Mouse (Mus musculus) CH12.LX (cell line): ENCODE measurements at regions not wholly inside any gene's neighbourhood (a gene's known extent, or its start where the extent isn't known, plus 50 kb on each side); places are given as distances from the start of the nearest gene placed in this dataset.
A peak's percentile ranks its signal among the peaks of the same experiment; 100 is the strongest.

ENCODE experiments used
- DNase-seq: peaks from one replicate; pipeline ENCODE4 v3.0.0-alpha.2; 2013; ENCODE audit errors: extremely low read depth
- H3K27ac ChIP-seq: 2 replicates; pipeline ENCODE4 v1.5.1; 2012; ENCODE audit warnings: low read depth, mild to moderate bottlenecking, control low read depth, moderate library complexity; ENCODE audit not compliant: insufficient read depth
- H3K27me3 ChIP-seq: replicated peaks from 2 replicates; pipeline ENCODE3; 2012; ENCODE audit warnings: inconsistent platforms
- H3K36me3 ChIP-seq, 2 experiments: replicated peaks in 1 of 2; 2 replicates each; pipeline versions ENCODE3 to v1.6.1; 2012; ENCODE audit warnings: inconsistent platforms in 1 of 2, low read length in 1 of 2, mild to moderate bottlenecking in 1 of 2, mixed read lengths in 1 of 2, moderate library complexity in 1 of 2; ENCODE audit not compliant: control insufficient read depth in 1 of 2, insufficient read depth in 1 of 2
- H3K4me1 ChIP-seq, 2 experiments: 2 replicates each; pipeline ENCODE4 v1.6.1; 2012; ENCODE audit warnings: inconsistent platforms in 1 of 2, moderate library complexity in 1 of 2; ENCODE audit not compliant: insufficient read depth in 2 of 2, control insufficient read depth in 1 of 2
- H3K4me2 ChIP-seq: 2 replicates; pipeline ENCODE4 v1.6.1; 2012; ENCODE audit warnings: low read depth, mild to moderate bottlenecking, control low read depth; ENCODE audit not compliant: poor library complexity, insufficient read depth, severe bottlenecking
- H3K4me3 ChIP-seq, 3 experiments: fragments of 150-350 bp in 1 of 3; sonication (generic) in 1 of 3; replicated peaks in 1 of 3; 2 replicates each; pipeline versions ENCODE3 to v1.5.1; 2011 to 2012; ENCODE audit warnings: low read depth in 2 of 3, low read length in 2 of 3, mild to moderate bottlenecking in 2 of 3, moderate library complexity in 2 of 3, control low read depth in 1 of 3, improper control_type of control experiment in 1 of 3, inconsistent platforms in 1 of 3, mixed read lengths in 1 of 3; ENCODE audit not compliant: poor library complexity in 1 of 3
- H3K79me2 ChIP-seq: replicated peaks from 2 replicates; pipeline ENCODE4 v1.6.1; 2012; ENCODE audit warnings: mild to moderate bottlenecking, moderate library complexity; ENCODE audit not compliant: control insufficient read depth, poor library complexity, insufficient read depth, severe bottlenecking; ENCODE audit errors: extremely low read depth
- H3K9ac ChIP-seq: 2 replicates; pipeline ENCODE4 v1.6.1; 2012; ENCODE audit warnings: low read depth, mild to moderate bottlenecking, control low read depth, moderate library complexity; ENCODE audit not compliant: insufficient read depth
- H3K9me3 ChIP-seq: replicated peaks from 2 replicates; pipeline ENCODE3; 2012; ENCODE audit warnings: low read length, inconsistent platforms, mixed read lengths
- CHD2 ChIP-seq: IDR thresholded peaks from 2 replicates; pipeline ENCODE4 v1.6.1; 2011; ENCODE audit warnings: low read length, improper control_type of control experiment
- E2F4 ChIP-seq: IDR thresholded peaks from 2 replicates; pipeline ENCODE4 v1.6.1; 2011; ENCODE audit warnings: low read depth, low read length, improper control_type of control experiment; ENCODE audit not compliant: insufficient replicate concordance
- EP300 ChIP-seq: IDR thresholded peaks from 2 replicates; pipeline ENCODE4 v1.6.1; 2011; ENCODE audit warnings: low read length, improper control_type of control experiment
- ETS1 ChIP-seq: conservative IDR thresholded peaks from 2 replicates; pipeline ENCODE4 v1.6.1; 2012; ENCODE audit warnings: low read depth, mild to moderate bottlenecking, inconsistent platforms, low read length, improper control_type of control experiment, moderate library complexity
- GABPA ChIP-seq: IDR thresholded peaks from 2 replicates; pipeline ENCODE4 v1.6.1; 2012; ENCODE audit warnings: low read depth, low read length, improper control_type of control experiment, inconsistent platforms; ENCODE audit not compliant: insufficient replicate concordance
- HCFC1 ChIP-seq: IDR thresholded peaks from 2 replicates; pipeline ENCODE4 v1.6.1; 2012; ENCODE audit warnings: low read depth, mild to moderate bottlenecking, inconsistent platforms, low read length, improper control_type of control experiment
- IRF4 ChIP-seq: IDR thresholded peaks from 2 replicates; pipeline ENCODE4 v1.6.1; 2014; ENCODE audit warnings: low read depth, mild to moderate bottlenecking, inconsistent platforms, low read length, improper control_type of control experiment
- JUN ChIP-seq: IDR thresholded peaks from 2 replicates; pipeline ENCODE4 v1.6.1; 2011; ENCODE audit warnings: low read depth, mild to moderate bottlenecking, low read length, improper control_type of control experiment, moderate library complexity; ENCODE audit not compliant: insufficient read depth
- KAT2A ChIP-seq: IDR thresholded peaks from 2 replicates; pipeline ENCODE4 v1.6.1; 2012; ENCODE audit warnings: low read length, improper control_type of control experiment, inconsistent platforms; ENCODE audit not compliant: insufficient replicate concordance
- MAX ChIP-seq: IDR thresholded peaks from 2 replicates; pipeline ENCODE4 v1.6.1; 2011; ENCODE audit warnings: low read length, improper control_type of control experiment
- MEF2A ChIP-seq: IDR thresholded peaks from 2 replicates; pipeline ENCODE4 v1.6.1; 2014; ENCODE audit warnings: low read depth, mild to moderate bottlenecking, inconsistent platforms, low read length, improper control_type of control experiment, borderline replicate concordance
- MYC ChIP-seq: IDR thresholded peaks from 2 replicates; pipeline ENCODE4 v1.6.1; 2011; ENCODE audit warnings: low read depth, mild to moderate bottlenecking, improper control_type of control experiment, low read length
- NELFE ChIP-seq: IDR thresholded peaks from 2 replicates; pipeline ENCODE4 v1.6.1; 2011; ENCODE audit warnings: low read depth, low read length, improper control_type of control experiment
- NRF1 ChIP-seq: IDR thresholded peaks from 2 replicates; pipeline ENCODE4 v1.6.1; 2014; ENCODE audit warnings: low read depth, mild to moderate bottlenecking, inconsistent platforms, low read length, improper control_type of control experiment, moderate library complexity
- PAX5 ChIP-seq: IDR thresholded peaks from 2 replicates; pipeline ENCODE4 v1.6.1; 2012; ENCODE audit warnings: low read length, inconsistent platforms, mixed read lengths
- POLR2AphosphoS2 ChIP-seq: IDR thresholded peaks from 2 replicates; pipeline ENCODE4 v1.6.1; 2011; ENCODE audit warnings: low read depth, low read length, improper control_type of control experiment
- RAD21 ChIP-seq: IDR thresholded peaks from 2 replicates; pipeline ENCODE4 v1.6.1; 2011; ENCODE audit warnings: low read depth, mild to moderate bottlenecking, low read length, improper control_type of control experiment, moderate library complexity
- RCOR1 ChIP-seq: conservative IDR thresholded peaks from 2 replicates; pipeline ENCODE4 v1.6.1; 2012; ENCODE audit warnings: low read depth, mild to moderate bottlenecking, inconsistent platforms, low read length, improper control_type of control experiment
- SIN3A ChIP-seq: IDR thresholded peaks from 2 replicates; pipeline ENCODE4 v1.6.1; 2012; ENCODE audit warnings: low read length, improper control_type of control experiment, inconsistent platforms
- TBP ChIP-seq: conservative IDR thresholded peaks from 2 replicates; pipeline ENCODE4 v1.6.1; 2011; ENCODE audit warnings: low read depth, low read length, improper control_type of control experiment
- TCF12 ChIP-seq: IDR thresholded peaks from 2 replicates; pipeline ENCODE4 v1.6.1; 2014; ENCODE audit warnings: low read depth, mild to moderate bottlenecking, inconsistent platforms, low read length, improper control_type of control experiment
- UBTF ChIP-seq: IDR thresholded peaks from 2 replicates; pipeline ENCODE4 v1.6.1; 2012; ENCODE audit warnings: low read depth, mild to moderate bottlenecking, inconsistent platforms, low read length, improper control_type of control experiment, moderate library complexity
- ZC3H11A ChIP-seq: IDR thresholded peaks from 2 replicates; pipeline ENCODE4 v1.6.1; 2012; ENCODE audit warnings: low read depth, mild to moderate bottlenecking, inconsistent platforms, low read length, improper control_type of control experiment
- ZKSCAN1 ChIP-seq: IDR thresholded peaks from 2 replicates; pipeline ENCODE4 v1.6.1; 2012; ENCODE audit warnings: low read depth, inconsistent platforms, low read length, improper control_type of control experiment, borderline replicate concordance
- ZMIZ1 ChIP-seq: IDR thresholded peaks from 2 replicates; pipeline ENCODE4 v1.6.1; 2012; ENCODE audit warnings: low read depth, mild to moderate bottlenecking, inconsistent platforms, low read length, improper control_type of control experiment
- dilution Hi-C: fragments of 300-500 bp; cut with MboI; formaldehyde crosslinking; loops from 2 replicates; pipeline ENCODE4 v1.14.3; 2020; ENCODE audit warnings: low sequenced_read_pairs; ENCODE audit not compliant: extremely low pct_unique_long_range_greater_than_20kb, extremely low pct_ligation_motif_present
- in situ Hi-C: fragments of 300-500 bp; cut with MboI; formaldehyde crosslinking; loops from 3 replicates; pipeline ENCODE4 v1.14.3; 2019; ENCODE audit warnings: low sequenced_read_pairs, low pct_ligation_motif_present, low pct_unique_long_range_greater_than_20kb, mixed read lengths

DNA sequence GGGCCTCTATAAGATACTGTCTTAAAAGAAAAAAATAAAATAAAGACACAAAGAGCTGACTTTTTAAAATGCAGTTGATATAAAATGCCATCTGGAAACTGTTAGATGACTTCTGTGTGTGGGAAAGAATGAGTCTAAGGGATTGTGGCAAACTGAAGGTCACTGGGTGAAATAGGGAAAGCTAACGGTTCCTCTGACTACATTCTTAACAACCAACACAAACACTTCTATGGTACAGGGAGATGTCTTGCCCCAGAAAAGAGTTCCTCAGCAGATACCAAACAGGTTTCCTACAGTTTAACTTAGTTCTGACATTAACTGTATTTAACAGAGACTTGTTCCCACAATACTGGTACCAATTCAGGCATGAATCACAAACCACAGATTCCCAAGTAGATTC lies 103.6 kb upstream of the Nt5c1b start:
- in situ Hi-C loops (no loop called here), dilution Hi-C loops (no loop called here)
- Histone ChIP-seq H3K79me2 (no peaks in the 10 kb centered on the region), H3K27me3 (no peaks in the 10 kb centered on the region), H3K9ac (no peak overlapping the region), H3K4me2 (no peak overlapping the region), H3K9me3 (no peaks in the 10 kb centered on the region), H3K4me1 (no peaks in the 10 kb centered on the region), H3K36me3 (no peaks in the 10 kb centered on the region), H3K27ac (no peak overlapping the region), H3K4me3 (no peak overlapping the region)
- DNase-seq, result no peak
- TF ChIP-seq PAX5 (no peak), SIN3A (no peak), ZC3H11A (no peak), ZKSCAN1 (no peak), IRF4 (no peak), RAD21 (no peak), TCF12 (no peak), E2F4 (no peak), GABPA (no peak), ZMIZ1 (no peak), TBP (no peak), CHD2 (no peak), JUN (no peak), UBTF (no peak), MEF2A (no peak), EP300 (no peak), HCFC1 (no peak), KAT2A (no peak), NRF1 (no peak)

DNA sequence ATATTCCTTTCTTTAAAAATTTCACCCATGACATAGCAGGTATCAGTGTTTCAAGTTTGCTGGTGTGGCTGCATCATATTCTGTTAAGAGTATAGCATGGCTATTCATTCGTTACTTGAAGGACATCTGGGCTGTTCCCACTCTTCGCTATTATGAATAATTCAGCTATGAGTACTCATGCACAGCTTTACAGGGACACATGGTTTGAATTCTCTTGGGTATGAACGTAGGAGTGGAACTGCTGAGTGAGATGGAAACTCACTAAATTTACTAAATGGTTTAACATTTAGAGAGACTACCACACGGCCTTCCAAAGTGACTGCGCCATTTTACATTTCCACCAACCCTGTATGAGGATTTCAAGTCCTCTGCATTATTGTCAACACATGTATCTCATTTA lies 97.7 kb upstream of the Nt5c1b start:
- peaks cover 0 to 5% of the 10 kb centered on the region in 2 experiments; a peak in 1 of 4 replicates for H3K4me1 ChIP-seq
- H3K4me2 ChIP-seq, result no peak overlapping the region
- no peak overlapping the region for H3K27ac ChIP-seq
- H3K79me2 ChIP-seq, result no peaks in the 10 kb centered on the region
- dilution Hi-C loops, result no loop called here
- no peaks in the 10 kb centered on the region for H3K36me3 ChIP-seq
- H3K9me3 ChIP-seq, result no peaks in the 10 kb centered on the region
- no peaks in the 10 kb centered on the region for H3K27me3 ChIP-seq
- H3K4me3 ChIP-seq, result no peak overlapping the region
- no peak for TF ChIP-seq HCFC1
- TF ChIP-seq MYC, result no peak
- no peak for TF ChIP-seq JUN
- no peak for TF ChIP-seq RCOR1
- TF ChIP-seq EP300, result 0 out of 2 replicates have a peak, but pooled peaks have one; percentile 41
- TF ChIP-seq NELFE, result no peak
- 0 out of 2 replicates have a peak, but pooled peaks have one; percentile 20 for TF ChIP-seq ETS1
- TF ChIP-seq ZMIZ1, result no peak
- 0 out of 2 replicates have a peak, but pooled peaks have one; percentile 21 for TF ChIP-seq MAX
- TF ChIP-seq IRF4, result 0 out of 2 replicates have a peak, but pooled peaks have one; percentile 18
- no peak for TF ChIP-seq POLR2AphosphoS2
- no peak for TF ChIP-seq PAX5
- TF ChIP-seq, all 38 proteins: peak for 4
- no peak overlapping the region for H3K9ac ChIP-seq
- in situ Hi-C loops, result no loop called here
- DNase-seq, result peak; percentile 40
